Mouse (Mus musculus) heart, adult 2 months (tissue): ENCODE measurements around the gene Dctd. TPM values are rescaled to one million over a fixed set of nuclear protein-coding genes. Genes with fewer than 3 reads are reported as not detected.
A peak's percentile ranks its signal among the peaks of the same experiment; 100 is the strongest.

Experiments
- DNase-seq, 2 experiments: peaks; one replicate each; pipeline ENCODE4 v3.0.0; 2021
- H3K27ac ChIP-seq: fragments of 200-600 bp; 2 replicates; pipeline ENCODE4 v1.8.1; 2022
- H3K27me3 ChIP-seq: fragments of 200-500 bp; 2 replicates; pipeline ENCODE4 v1.6.1; 2012; ENCODE audit warnings: mild to moderate bottlenecking, low read length, inconsistent platforms, mixed read lengths; ENCODE audit not compliant: control insufficient read depth, insufficient read depth
- H3K36me3 ChIP-seq: fragments of 200-500 bp; 2 replicates; pipeline ENCODE4 v1.6.1; 2012; ENCODE audit warnings: low read length, inconsistent platforms; ENCODE audit not compliant: control insufficient read depth, insufficient read depth
- H3K4me1 ChIP-seq: fragments of 200-500 bp; 2 replicates; pipeline ENCODE4 v1.6.1; 2011; ENCODE audit warnings: low read length; ENCODE audit not compliant: control insufficient read depth, insufficient read depth
- H3K4me3 ChIP-seq: fragments of 200-600 bp; 2 replicates; pipeline ENCODE4 v1.8.1; 2022
- H3K79me2 ChIP-seq: fragments of 200-500 bp; replicated peaks from 2 replicates; pipeline ENCODE4 v1.6.1; 2012; ENCODE audit warnings: mild to moderate bottlenecking, inconsistent platforms, low read length, moderate library complexity, mixed read lengths; ENCODE audit not compliant: control insufficient read depth, insufficient read depth
- H3K9ac ChIP-seq: fragments of 200-500 bp; 2 replicates; pipeline ENCODE4 v1.6.1; 2012; ENCODE audit warnings: low read depth, mild to moderate bottlenecking, control low read depth, inconsistent platforms, low read length, mixed read lengths
- CTCF ChIP-seq: fragments of 200-600 bp; IDR thresholded peaks from 2 replicates; pipeline ENCODE4 v1.8.1; 2022; ENCODE audit warnings: antibody characterized with exemption, mild to moderate bottlenecking, moderate library complexity
- EP300 ChIP-seq: fragments of 200-500 bp; IDR thresholded peaks from 2 replicates; pipeline ENCODE4 v1.6.1; 2011; ENCODE audit warnings: low read depth, low read length, control low read depth; ENCODE audit not compliant: insufficient read depth
- POLR2A ChIP-seq: fragments of 200-500 bp; IDR thresholded peaks from 2 replicates; pipeline ENCODE4 v1.6.1; 2011; ENCODE audit warnings: mild to moderate bottlenecking, low read depth, low read length, control low read depth; ENCODE audit not compliant: insufficient read depth
- WGBS: fragments of 180-500 bp; shearing (Covaris S2); methylation state at CpG from one replicate; pipeline ENCODE4 v1.1.7; 2018; 5-methylcytosine and 5-hydroxymethylcytosine counted together
- intact Hi-C: fragments of 180-260 bp; cut with DNase I; formaldehyde crosslinking; loops from one replicate; pipeline ENCODE4 v1.15.1; 2025
- polyA plus RNA-seq: library from polyadenylated mRNA; depleted of rRNA; stranded (reverse); fragments of >200 nt; gene quantifications from 2 replicates; pipeline ENCODE4 v1.2.3, GENCODE M21; 2012
- total RNA-seq, 2 experiments: library from RNA; stranded (reverse); gene quantifications; 2 replicates each; pipeline ENCODE4 v1.2.3; 2021

Gene Dctd
- total and polyA plus RNA-seq, 3 experiments = 0.63 to 1.6 (median 0.84) TPM

DNA sequence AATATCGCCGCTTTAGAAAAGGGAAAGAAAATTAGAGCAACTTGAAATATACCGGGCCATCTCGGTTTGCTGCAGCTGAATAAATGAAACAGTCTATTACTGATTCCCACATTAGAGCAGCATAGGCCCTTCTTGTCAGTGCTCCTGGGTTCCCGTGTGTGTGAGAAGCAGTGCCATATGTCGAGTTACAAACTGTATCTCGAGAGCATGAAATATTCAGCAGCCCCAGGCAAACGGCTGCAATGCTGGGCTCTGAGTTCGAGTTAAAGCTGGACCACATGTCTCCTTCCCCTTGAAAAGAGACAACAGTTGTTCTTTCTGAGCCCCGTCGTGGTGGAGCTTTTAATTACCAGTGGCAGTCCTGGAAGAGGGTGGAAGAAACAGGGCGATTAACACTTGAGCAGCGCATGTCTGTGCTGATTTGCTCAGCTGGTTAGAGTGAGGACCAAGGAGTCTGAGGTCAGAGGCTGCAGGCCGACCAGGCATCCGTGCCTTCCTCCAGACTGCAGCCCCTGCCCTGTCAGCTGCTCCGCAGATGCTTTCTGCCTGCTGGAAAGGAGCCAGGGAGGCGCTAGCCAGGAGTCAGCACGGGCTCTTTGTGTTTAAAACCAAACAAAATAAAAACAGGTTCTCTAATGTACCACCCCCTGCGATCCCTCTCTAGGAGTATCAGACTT is 53.3 kb downstream of the Dctd start:
- H3K36me3 ChIP-seq = no peaks in the 10 kb centered on the region
- no peaks in the 10 kb centered on the region for H3K4me1 ChIP-seq
- no peaks in the 10 kb centered on the region for H3K79me2 ChIP-seq
- H3K27ac ChIP-seq = no peak overlapping the region
- H3K4me3 ChIP-seq = no peak overlapping the region
- TF ChIP-seq CTCF (no peak), POLR2A (no peak), EP300 (no peak)
- no peak overlapping the region for H3K9ac ChIP-seq
- DNase-seq = peak; percentile 14 to 39
- WGBS = 48% methylated on average over 19 of the region's 19 CpGs
- intact Hi-C loops = no loop called here
- H3K27me3 ChIP-seq = no peaks in the 10 kb centered on the region; the same call in 1 of the 2 replicates

DNA sequence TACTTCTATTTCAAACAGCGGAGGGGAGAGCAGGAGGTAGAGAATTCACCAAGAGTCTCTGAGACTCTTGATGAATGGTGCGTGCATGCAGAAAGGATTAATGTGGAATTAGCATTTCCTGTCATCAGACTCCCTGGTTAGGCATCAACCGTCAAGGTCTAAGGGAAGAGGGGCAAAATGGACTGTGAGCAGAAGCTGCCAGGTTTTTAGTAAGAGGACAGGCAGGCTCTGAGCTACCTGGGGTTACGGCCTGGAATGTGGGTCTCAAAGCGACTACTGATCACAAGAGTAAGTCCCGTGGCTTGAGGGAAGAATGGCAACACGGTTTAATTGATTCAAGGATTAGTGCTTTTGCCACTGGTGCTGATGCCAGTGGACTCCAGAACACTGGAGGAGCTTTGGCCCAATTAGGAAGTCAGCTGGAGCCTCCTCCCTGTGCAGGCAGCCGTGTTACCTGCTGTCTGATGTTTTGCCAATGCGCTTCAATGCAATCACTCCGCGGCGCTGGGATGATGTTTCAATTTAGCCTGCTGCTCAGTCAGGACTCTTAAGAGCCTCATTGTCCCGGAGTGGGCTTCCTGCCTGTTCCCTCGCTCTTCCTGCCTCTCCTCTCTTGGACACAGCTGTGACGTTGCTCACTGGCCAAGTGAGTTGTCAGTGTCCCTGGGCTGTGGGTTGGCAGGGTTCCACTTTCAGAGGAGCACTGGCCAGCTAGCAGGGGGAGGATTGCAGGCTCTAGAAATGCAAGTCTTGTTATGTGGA is 54.6 kb downstream of the Dctd start:
- H3K4me3 ChIP-seq = peak overlapping the region; percentile 20; the same call in 1 of the 2 replicates
- 23% methylated on average over 15 of the region's 15 CpGs for WGBS
- TF ChIP-seq EP300 (no peak), CTCF (no peak), POLR2A (no peak)
- H3K4me1 ChIP-seq = no peaks in the 10 kb centered on the region
- intact Hi-C loops = no loop called here
- H3K79me2 ChIP-seq = no peaks in the 10 kb centered on the region
- no peaks in the 10 kb centered on the region; the same call in 1 of the 2 replicates for H3K27me3 ChIP-seq
- H3K27ac ChIP-seq = no peak overlapping the region
- H3K36me3 ChIP-seq = no peaks in the 10 kb centered on the region
- H3K9ac ChIP-seq = no peak overlapping the region
- DNase-seq = peak; percentile 73 to 78

GRCm38 (mm10) chr8:48157718-48158117 is 58.8 kb downstream of the Dctd start:
- no peak for TF ChIP-seq EP300
- no peak for TF ChIP-seq POLR2A
- TF ChIP-seq CTCF = no peak
- H3K4me1 ChIP-seq = no peaks in the 10 kb centered on the region
- no peaks in the 10 kb centered on the region for H3K79me2 ChIP-seq

DNA sequence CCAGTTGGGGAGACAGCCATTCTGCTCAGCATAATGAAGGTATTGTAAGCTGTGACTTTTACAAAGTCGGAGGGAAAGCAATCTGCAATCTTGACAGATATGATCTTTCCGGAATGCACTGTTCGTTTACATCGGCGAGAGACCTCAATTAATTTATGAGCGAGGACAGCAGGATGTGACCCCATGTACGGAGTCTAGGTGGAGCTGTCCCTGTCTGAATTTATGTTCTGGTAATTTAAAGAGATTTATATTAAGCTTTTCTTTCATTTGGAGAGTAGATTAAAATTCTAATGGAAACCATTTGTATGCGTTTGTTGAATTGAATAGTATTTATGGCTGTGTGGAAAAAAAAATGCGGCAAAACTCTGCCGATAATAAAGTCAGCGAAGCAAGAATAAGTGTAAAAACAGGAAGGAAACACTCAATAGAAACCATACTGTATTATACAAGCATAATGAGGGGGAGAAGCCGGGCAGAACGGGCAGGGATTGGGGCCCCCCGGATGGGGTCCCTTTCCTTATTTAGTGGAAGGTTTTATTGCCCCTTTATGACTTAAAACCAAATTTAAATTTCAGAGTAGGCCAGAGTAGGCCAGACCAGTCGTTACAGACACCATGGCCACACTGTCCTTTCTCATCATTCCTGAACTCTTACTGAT is 59.8 kb downstream of the Dctd start:
- 69% methylated on average over 15 of the region's 15 CpGs for WGBS
- TF ChIP-seq POLR2A = no peak
- TF ChIP-seq EP300 = no peak
- no peak for TF ChIP-seq CTCF

More at GRCm38 (mm10) chr8:48157718-48158117, 58.8 kb downstream of the Dctd start:
- Histone ChIP-seq H3K27me3 (no peaks in the 10 kb centered on the region), H3K27ac (no peak overlapping the region), H3K36me3 (no peaks in the 10 kb centered on the region), H3K9ac (no peak overlapping the region), H3K4me3 (no peak overlapping the region)
- WGBS = 64% methylated on average over 10 of the region's 10 CpGs
- intact Hi-C loops = no loop called here
- no peak for DNase-seq

DNA sequence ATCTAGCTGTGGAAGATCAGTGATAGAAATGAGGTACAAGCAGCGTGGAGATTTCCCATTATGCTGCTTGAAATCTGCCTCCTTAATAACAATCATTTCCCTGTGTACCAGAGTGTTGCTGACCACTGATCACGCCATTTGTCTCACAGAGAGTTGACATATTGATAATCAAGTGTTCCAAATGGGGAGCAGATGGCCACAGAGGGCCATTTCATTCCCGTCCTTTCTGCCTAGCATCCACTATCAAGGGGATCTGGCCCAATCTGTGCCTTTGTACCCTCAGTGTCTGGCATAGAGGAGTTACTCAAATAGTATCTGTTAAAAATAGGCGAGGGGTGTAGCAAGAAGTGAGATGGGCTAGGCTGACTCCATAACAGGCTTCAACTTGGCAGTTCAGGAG is 78.5 kb downstream of the Dctd start:
- 82% methylated on average over 4 of the region's 4 CpGs for WGBS
- no peak overlapping the region for H3K27ac ChIP-seq
- no peak overlapping the region for H3K4me3 ChIP-seq
- H3K79me2 ChIP-seq = no peaks in the 10 kb centered on the region
- H3K4me1 ChIP-seq = no peaks in the 10 kb centered on the region
- DNase-seq = no peak
- intact Hi-C loops = no loop called here
- H3K9ac ChIP-seq = no peak overlapping the region
- H3K27me3 ChIP-seq = no peaks in the 10 kb centered on the region
- no peaks in the 10 kb centered on the region for H3K36me3 ChIP-seq
- TF ChIP-seq CTCF (no peak), POLR2A (no peak), EP300 (no peak)

More for the DNA sequence above, 59.8 kb downstream of the Dctd start:
- Histone ChIP-seq H3K36me3 (no peaks in the 10 kb centered on the region), H3K27me3 (no peaks in the 10 kb centered on the region), H3K27ac (no peak overlapping the region), H3K4me3 (no peak overlapping the region), H3K79me2 (no peaks in the 10 kb centered on the region), H3K4me1 (no peaks in the 10 kb centered on the region), H3K9ac (no peak overlapping the region)
- no peak for DNase-seq
- intact Hi-C loops = no loop called here

- H3K36me3 ChIP-seq = no peaks in the 10 kb centered on the region
- DNase-seq = no peak
- 88% methylated on average over 1 of the region's 1 CpGs for WGBS
- TF ChIP-seq CTCF (no peak), EP300 (no peak), POLR2A (no peak)
- no peak overlapping the region for H3K27ac ChIP-seq
- intact Hi-C loops = no loop called here
- H3K79me2 ChIP-seq = no peaks in the 10 kb centered on the region
- H3K9ac ChIP-seq = no peak overlapping the region
- H3K4me1 ChIP-seq = no peaks in the 10 kb centered on the region
- no peak overlapping the region for H3K4me3 ChIP-seq
- no peaks in the 10 kb centered on the region for H3K27me3 ChIP-seq
These were observed 79.0 kb downstream of the Dctd start for GRCm38 (mm10) chr8:48177876-48178275.
